Mouse (Mus musculus) cerebellum, postnatal 14 days (tissue): ENCODE results near the gene Wars.
"Not testable (repeated sequence)": the region's sequence is repeated elsewhere in the genome, so short reads cannot be mapped to it uniquely, and the experiment has no call there.

Source experiments
- DNase-seq, 2 experiments: peaks; one replicate each; pipeline ENCODE4 v3.0.0; 2021; ENCODE audit warnings: mixed read lengths in 2 of 2

Wars gene

DNA sequence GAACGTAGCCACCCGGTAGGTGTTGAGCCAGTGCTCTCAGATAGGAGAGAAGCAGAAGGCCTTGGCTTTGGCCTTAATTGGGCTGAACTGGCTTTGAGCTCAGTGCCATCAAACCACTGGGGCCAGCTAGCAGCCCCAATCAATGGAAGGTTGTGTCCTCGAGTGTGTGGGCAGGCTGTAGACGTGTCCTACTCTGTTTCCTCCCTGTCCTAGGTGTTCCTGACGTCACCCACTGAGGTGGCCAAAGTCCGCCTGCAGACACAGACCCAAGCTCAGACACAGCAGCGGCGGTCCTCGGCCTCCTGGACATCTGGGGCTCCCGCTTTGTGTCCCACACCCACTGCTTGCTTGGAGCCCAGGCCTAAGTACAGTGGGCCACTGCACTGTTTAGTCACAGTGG is 38.9 kb downstream of the Wars start:
- DNase-seq, result no peak

DNA sequence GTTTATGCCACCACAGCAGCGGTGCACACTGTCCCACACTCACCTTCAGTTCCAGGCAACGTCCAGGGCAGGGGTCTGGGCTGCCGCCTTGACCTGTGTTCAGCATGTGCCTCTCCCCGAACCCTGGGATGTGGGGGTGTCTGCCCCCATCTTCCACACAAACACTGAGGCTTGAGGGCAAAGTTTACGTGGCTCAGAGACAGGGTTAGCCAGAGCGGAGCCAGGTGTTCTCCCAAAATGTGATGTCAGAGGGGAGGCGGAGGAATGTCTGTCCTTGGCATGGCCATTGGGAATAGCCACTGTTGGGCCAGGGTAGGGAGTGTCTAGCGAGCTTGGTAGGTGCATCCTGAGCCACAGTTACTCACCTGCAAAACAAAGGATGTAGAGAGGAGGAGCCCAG is 41.2 kb downstream of the Wars start:
- no peak for DNase-seq

- DNase-seq, result no peak
Measured at GRCm38 (mm10) chr12:108850886-108851285, 43.1 kb downstream of the Wars start.

DNA sequence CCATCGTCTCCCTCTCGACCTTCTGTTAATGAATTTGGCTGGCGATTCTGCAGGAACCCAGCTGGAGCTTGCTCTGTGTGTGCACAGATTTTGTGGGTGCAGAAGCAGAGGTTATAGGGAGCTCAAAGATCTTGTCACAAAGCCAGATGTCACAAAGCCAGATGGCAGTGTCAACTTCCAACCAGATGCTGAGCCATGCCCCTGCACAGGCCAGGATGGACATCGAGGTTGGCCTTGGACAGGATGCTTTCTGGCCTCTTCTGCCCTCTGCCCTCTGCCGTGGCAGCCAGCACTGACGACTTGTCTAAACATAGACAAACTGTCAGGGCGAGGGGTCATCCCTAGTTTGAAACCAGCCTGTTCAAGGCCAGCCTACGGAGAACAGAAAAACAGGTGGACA is 43.8 kb downstream of the Wars start:
- DNase-seq, result no peak

- no peak for DNase-seq
Measured at GRCm38 (mm10) chr12:108849488-108850022, 44.4 kb downstream of the Wars start.

DNA sequence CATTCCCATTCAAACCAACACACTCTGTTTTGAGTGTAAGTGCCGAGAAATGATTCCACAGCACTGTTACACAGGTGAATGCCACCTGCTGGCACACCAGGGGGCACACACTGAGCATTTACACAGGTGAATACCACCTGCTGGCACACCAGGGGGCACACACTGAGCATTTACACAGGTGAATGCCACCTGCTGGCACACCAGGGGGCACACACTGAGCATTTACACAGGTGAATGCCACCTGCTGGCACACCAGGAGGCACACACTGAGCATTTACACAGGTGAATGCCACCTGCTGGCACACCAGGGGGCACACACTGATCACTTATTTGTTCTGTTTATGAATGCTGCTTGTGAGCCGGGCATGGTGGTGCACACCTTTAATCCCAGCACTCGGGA is 45.9 kb downstream of the Wars start:
- DNase-seq, result not testable (repeated sequence)

DNA sequence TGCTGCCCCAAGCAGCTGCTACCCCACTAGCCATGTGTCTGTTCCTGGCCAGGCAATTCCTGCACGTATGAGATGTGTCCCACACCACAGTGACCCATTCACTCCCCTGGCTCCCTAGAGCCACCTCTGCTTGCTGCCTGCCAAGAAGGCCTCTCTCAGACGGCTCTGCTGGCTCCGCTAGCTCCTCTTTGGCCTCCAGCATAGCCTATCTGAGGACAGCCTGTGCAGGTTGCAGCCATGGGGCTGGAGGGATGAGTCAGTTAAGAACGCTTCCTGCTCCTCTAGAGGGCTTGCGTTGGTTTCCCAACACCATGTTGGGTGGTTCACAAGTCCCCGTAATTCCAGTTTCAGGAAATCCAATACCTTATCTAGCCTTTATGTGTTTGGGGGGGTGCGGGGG is 51.3 kb downstream of the Wars start:
- DNase-seq, result no peak

DNA sequence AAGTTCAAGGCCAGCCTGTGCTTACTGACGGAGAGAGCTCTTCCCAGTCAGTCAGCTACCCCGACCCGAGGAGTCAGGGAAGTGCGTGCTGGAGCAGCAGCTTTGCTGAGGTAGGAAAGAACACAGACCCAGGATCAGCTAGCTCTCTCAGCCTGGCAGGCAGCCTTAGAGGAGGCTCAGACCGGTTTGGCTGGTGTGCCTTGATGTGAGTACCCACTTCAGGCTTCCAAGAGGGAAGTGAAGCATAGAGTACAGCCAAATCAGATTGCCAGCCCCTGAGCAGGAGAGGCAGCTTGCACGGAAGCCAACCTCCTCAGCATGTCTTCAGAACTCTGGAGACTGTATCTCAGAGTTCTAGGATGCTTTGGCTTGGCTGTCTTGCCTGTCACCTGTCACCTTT is 52.8 kb downstream of the Wars start:
- peak; percentile 65 to 66 for DNase-seq

DNA sequence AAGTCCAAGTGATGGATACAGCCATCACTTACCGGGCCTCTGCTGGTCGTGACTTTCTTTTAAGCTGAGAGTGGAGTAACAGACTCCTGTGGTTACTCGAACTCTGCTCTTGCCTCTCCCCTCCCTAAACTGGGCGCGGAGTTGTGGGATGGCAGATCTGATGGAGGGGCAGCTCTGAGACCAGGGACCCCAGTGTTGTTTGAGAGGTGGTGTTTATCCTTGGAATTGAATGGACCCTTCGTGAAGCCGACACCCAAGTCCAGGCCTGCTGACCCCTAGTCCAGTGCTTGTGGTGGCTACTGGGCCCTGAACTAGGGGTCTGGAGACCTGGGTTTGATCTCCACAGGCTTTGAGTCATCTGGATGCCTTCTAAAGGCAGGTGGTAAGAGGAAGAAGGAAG is 57.3 kb downstream of the Wars start:
- no peak for DNase-seq

GRCm38 (mm10) chr12:108835840-108836409 is 58.0 kb downstream of the Wars start, which contains the start of the genes Slc25a29 and Slc25a47:
Slc25a29 (minus strand) TSS chr12:108835883.
Slc25a47 (plus strand) TSS chr12:108836046.
- DNase-seq, result peak; percentile 98

DNA sequence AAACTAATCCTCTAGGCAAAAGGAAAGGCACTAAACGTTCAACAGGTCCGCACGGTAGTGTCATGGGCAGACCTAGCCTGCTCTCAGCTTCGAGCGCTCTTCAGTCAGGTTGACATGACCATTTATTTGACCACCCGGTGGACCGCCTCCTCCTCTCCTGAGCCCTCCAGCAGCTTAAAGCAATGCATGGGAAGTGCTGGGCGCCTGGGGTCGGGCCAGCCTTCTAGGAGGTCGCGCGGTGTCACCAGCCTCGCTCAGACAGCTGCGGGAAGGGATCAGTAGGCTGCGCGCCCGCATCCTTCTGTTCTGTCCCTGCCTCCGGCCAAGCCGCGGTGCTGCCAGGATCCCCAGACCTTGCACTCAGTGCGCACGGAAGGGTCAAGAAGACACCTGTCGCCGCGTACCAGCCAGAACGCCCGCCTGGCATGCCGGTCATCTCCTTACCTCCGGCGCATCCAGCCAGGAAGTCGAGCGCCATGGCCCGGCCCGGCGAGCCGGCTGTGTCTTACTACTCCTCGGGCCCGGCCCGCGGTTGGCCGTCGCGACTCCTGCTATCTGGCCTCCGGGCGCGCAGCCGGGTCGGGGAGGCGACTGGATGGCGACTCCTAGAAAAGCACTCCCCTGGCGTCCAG is 58.6 kb downstream of the Wars start:
- peak in 1 of 2 experiments; percentile 80 for DNase-seq

GRCm38 (mm10) chr12:108834786-108835185 is 59.2 kb downstream of the Wars start:
- peak in 1 of 2 experiments; percentile 51 for DNase-seq

DNA sequence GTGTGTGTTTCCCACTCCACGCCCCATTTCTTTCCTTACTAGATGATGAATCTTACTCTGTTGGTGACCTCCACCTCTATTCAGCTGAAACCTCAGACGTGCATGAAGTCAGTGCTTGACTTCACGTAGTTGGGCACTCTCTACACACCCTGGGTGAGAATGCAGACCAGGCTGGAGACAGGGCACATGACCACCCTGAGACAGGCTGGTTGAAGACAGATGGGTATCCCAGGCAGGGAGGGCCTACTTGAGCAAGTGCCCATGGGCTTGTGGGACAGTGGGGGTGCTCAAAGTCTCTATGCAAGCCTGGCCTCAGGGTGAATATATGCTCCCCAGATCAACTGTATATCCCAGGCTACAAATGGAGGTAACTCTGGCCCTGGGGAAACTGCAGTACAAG is 59.6 kb downstream of the Wars start:
- DNase-seq, result no peak

DNA sequence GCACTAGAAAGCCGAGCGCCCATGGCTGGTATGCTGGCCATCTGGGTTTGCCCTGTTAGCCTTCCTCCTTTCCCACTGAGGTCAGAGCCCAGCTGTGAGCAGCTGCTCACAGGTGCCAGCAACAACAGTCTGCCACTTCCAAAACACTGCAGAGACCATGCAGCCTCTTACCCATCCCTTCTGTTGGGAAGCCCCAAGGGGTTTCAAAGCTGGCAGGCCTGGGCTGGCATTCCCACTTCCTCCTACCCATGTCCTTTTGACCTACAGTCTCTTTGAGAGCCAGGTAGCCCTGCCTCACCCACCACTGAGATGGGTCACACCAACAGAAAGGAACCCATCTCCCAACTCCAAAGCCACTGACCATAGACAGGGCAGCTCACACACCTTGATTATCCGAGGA is 60.6 kb downstream of the Wars start:
- no peak for DNase-seq

- peak; percentile 65 to 76 for DNase-seq
Measured at GRCm38 (mm10) chr12:108832851-108833250, 61.1 kb downstream of the Wars start.

GRCm38 (mm10) chr12:108831966-108832643 is 61.9 kb downstream of the Wars start:
- peak; percentile 68 to 81 for DNase-seq

GRCm38 (mm10) chr12:108830358-108830757 is 63.6 kb downstream of the Wars start:
- DNase-seq, result no peak

DNA sequence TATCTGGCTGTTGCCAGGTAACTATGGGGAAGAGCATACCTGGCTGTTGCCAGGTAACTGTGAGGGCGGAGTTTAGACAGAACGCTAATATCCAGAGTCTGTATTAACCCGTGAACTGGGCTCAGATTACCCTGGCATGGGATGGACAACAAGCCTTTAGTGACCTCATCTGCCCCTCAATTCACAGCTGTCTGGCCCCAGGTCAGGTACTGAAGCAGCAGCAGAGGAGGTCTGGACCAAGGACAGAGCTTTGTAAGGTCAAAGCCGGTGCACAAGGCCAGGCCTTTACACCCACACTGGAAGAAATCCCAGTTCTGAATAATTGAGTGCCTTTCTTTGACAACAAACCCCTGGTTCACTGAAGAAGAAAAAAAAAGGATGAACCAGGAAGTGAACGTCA is 64.3 kb downstream of the Wars start:
- no peak for DNase-seq

GRCm38 (mm10) chr12:108827641-108828040 is 66.3 kb downstream of the Wars start:
- no peak for DNase-seq

DNA sequence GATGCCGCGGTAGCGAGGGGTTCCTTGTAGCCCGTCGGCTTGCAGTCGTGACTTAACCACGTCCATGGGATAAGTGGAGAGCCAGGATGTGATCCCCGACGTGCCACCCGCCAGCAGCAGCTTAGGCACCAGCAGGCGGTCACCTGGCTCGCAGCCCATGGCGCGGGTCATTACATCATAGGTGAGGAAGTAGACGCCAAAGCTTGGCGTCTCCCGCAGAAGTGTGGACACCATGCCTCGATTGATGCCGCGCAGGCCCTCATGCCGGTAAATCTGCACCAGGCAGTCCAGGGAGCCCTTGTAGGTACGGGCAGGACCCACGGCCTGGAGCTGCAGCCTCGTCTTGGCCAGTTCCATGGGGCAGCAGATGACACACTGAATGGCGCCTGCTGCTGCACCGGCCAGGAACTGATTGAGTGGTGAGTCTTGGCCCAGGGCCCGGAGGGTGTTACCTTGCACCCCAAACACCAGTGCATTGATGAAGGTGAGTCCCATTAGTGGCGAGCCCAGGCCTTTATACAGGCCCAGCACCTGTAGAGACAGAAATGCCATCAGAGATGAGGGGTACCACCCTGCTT is 66.9 kb downstream of the Wars start:
- DNase-seq, result peak; percentile 58 to 80

DNA sequence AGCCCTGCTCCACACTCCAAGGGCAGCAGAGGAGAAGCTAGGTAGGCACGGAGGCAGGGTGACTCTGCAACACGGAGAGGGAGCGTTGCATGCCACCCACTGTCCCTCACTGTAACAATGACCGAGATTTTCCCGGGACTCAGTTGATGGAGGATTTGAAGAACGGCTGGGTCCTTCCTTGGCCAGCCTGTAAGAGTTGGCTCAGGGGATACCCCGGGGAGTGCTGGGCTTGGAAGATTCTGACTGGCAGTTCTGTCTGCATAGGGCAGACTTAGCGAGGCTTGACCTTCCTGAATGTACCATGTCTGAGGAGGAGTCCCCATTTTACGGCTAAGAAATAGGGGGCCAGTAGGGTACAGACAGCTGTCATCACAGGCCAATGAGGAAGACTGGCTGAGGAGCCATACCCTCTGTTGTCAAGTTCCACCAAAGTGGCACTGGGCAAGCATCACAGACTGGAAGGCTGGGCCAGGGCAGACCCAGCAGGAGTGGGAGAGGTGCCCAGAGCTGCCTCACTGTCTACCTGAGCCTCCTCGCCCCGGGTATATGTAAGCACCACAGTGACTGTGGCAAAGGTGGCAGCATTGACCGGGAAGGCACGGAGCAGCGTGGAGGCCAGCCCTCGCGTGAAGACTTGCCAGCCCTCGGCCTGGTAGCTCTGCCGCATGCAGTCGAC is 67.6 kb downstream of the Wars start:
- peak; percentile 88 to 91 for DNase-seq

- DNase-seq, result peak; percentile 59 to 63
Measured at GRCm38 (mm10) chr12:108825561-108826224, 68.3 kb downstream of the Wars start.
